Mouse (Mus musculus): ENCODE measurements at regions not wholly inside any gene's neighbourhood (a gene's known extent, or its start where the extent isn't known, plus 50 kb on each side); places are given as distances from the start of the nearest gene placed in this dataset.

DNA sequence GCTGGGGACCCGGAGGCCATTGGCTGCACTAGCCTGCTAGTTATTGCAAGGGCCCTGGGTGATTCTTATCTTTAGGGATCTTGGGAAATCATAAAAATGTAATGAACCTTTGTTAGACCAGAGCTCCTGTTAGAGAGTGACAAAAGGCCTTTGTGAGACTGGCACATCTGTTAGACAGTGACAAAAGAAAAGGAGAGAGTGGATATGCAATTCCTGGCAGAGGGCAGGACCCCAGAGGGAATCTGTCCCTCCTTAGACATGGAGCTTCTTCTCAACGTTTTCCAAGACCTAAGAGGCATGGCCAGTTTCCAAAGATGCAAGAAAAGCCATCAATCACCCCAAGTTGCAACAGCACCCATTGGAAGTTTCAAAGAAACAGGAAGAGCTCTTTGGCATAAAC lies 2365.8 kb upstream of the Lrrc6 start:
- POLR2A ChIA-PET: interaction anchor here in 1 of 4 experiments (1.0 kb wide), 1 partner anchor 15 kb away, joined by 3 read pairs; no protein-coding TSS in a partner anchor
- CTCF ChIA-PET: no interaction called here

DNA sequence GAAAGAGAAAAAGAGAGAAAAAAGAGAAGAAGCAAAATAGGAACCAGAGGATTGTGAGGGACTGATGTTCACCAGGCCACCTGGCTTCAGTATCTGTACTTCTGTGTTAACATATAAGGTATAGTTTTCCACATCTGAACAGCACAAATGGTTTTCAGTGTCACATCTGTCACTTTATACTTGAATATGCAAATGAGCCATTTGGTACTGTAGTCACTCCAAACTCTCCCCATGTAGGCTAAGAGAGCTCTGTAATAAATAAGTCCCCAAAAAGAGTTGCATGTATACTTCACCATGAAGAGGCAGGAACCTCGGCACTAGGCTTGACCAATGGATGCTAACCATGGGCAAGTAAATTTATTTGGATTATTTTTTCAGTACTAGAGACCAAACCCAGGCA lies 2363.5 kb upstream of the Lrrc6 start:
- ChIA-PET CTCF (no interaction called here), POLR2A (no interaction called here)
